Mouse (Mus musculus): ENCODE measurements around the gene Erf.
"Not testable (repeated sequence)": the region's sequence is repeated elsewhere in the genome, so short reads cannot be mapped to it uniquely, and the experiment has no call there.

Gene Erf

DNA sequence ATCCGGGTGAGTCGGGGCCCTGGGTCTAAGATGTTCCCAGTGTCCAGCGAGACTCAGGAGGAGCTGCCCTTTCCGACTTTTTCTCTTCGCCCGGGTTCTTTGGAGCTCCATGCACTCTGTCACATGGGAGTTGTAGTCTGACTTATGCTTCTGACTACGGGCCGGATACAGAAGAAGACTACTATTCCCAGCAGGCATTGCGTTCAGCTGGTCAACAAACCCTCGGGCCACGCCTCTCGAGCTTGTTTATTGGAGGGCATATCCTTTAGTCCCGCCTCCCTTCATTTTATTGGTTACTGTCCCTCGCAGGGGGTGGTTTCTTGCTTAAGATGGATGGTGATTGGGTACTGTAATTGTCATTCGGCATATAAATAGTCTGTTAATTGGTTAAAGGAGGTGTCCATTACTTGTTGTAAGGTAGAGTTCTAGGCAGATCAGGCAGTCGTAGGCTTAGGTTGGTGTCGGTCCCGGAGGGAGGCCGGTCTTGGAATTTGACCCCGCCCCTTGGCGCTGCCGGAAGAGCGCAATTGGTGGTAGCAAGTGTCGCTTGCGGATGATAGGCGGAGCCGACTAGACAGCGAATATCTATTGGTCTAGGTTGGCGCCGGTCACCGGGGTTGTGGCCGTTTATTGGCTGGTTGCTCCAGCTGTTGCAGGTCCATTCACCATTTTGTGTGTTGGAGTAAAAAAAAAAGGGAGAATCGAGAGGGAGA is 17.3 kb upstream of the Erf start:
- peak; percentile 100 for DNase-seq (ENCODE audit: low read depth, low spot score)

GRCm38 (mm10) chr7:25267301-25267750 is 16.8 kb upstream of the Erf start, which contains the start of gene Cic:
Gene Cic, plus strand, starts transcription at chr7:25267704.
- peak; percentile 98 for DNase-seq (ENCODE audit: low read depth, low spot score)

DNA sequence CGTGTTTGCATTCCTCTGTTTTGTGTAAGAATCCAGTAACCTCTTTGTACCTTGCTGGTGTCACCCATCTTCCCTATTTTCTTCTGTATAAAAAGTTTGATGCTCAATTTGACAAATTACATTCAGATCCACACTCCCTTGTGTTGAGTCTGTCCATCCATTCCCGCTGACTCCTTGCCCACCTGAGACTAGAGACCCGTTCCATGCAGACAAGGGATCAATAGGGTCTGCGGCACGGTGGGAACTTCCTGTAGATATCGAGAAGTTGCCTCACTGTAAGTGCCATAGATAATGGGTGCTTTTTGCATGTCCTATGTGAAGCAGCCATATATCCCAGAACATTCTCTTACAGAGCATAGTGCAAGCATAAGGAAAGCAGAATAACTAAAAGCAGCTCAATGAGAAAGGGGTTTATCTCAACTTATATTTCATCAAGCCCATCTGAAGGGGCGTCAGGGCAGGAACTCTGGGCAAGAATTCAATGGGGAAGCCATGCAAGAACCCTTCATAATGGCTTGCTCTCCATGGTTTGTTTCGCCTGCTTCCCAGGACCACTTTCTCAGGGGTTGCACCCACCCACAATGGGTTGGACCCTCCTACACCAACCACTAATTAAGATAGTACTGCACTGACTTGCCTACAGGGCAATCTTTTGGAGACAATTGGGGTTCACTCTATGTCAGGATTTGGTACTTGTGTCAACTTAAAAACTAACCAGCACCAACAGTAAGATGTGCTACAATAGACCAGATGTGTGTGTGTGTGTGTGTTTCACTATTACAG is 15.8 kb upstream of the Erf start:
- no peak for DNase-seq (ENCODE audit: low read depth, low spot score)

DNA sequence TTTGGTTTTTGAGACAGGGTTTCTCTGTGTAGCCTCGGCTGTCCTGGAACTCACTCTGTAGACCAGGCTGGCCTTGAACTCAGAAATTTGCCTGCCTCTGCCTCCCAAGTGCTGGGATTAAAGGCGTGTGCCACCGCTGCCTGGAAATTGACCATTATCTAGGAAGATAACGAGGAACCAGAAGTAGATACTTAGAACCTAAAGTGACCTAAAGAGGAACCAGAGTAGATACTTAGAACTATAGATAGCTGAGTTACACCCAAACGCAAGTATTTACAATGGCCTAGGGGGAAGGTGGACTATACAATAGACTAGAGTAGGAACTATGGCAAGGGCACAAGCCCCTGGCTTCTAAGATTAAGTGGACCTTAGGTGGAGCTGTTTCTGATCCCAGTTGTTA is 15.2 kb upstream of the Erf start:
- not testable (repeated sequence) for DNase-seq (ENCODE audit: low read depth, low spot score)

DNA sequence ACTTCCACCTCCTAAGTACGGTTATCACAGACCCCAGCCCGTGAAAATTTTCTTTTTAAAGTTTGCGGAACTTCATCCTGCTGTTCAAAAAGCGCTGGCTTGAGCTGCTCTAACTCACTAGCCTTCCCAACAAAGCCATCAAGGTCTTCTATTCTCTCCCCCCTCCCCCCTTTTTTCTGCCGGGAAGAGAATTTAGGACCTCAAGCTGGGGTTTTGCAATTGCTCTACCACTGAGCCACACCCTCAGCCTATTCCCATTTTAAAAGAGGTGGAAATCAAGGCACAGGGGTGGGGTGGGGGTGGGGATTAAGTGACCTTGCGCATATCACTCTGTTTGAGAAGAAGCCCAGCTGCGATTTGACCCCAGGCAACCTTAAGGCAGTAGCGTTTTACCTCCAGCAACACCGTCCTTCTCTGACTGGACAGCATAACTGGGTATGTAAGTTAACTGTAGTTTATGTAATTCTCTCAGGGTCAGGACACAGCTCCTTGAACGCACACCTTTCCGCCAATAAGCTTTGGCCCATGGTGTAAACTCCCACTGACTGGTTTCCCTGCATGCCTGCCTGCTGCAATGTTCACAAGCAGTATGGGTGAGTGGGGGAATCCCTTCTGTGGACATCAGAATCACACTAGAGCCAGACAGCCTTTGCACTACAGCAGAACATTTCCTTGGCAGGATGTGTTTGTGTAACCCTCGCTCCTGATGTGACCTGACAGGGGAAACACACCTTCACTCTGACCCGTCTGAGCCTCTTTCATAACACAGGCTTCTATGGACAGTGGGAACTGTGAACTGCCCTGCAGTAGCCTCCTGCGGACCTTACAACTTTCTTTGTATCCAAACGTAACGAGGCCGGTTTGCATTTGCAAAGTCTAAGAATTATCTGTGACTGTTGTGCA is 13.7 kb upstream of the Erf start:
- DNase-seq (ENCODE audit: low read depth, low spot score): no peak

DNA sequence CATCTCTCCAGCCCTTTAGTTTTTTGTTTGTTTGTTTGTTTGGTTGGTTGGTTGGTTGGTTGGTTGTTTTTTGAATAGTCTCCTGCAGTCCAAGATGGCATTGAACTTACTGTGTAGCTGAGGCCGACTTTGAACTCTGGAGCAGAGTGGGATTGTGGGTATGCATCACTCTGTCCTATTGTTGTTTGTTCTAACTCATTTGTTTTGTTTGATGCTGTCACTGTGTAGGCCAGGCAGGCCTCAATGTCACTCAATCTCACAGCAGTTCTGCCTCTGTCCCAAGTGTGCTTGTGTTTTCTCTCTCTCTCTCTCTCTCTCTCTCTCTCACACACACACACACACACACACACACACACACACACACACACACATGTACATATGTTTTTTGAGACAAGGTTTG is 11.3 kb upstream of the Erf start:
- no peak for DNase-seq (ENCODE audit: low read depth, low spot score)

DNA sequence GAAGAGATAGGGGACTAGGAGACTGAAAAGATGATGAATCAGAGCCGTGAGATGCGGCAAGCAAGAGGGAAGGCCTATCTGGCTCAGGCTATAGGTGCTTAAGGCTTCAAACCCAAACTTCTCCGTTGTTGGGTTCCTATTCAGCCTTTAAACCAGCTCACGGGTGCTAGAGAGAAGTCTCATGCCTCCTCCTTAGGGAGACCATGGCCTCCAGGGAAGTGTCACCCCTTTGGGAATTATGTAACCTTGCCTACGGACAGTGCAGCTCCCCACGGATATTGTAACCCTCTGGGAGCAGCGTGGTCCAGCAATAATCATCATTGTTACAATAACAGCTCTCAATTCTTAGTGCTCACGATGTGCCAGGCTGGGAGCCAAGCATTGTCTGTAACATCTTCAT is 1.3 kb upstream of the Erf start:
- no peak for DNase-seq (ENCODE audit: low read depth, low spot score)

DNA sequence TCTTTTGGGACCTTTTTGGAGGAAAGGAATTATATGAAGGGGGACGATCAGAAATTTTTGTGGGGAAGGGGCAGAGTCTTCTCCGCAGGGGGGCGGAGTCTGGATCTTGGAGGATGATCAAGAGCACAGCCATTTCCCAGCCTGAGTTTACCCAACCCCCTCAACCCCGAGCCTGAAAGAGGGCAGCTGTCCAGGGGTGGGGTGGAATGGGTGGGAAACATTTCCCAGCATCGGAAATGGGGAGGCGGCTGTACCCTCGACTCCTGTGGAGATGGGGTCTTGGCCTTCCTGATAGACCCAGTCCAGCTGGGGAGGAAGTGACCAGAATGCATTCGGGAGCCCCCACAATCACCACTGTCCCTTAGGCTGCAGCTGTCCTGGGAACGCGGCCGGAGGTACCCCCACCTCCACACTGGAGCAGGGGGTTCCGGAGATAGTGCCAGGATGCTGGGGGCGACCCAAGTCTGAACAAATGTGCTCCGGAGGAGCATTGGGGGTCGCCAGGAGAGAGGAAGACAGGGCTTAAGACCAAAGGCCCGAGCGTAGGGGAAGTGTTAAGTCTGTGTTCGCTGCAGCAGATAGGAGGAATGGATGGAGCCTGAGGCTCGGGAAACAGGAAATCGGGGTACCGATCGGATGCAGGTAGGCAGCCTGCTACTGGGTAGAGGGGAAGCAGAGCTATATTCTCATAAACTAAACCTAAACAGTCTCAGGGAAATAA is 670 bp upstream of the Erf start:
- peak; percentile 57 for DNase-seq (ENCODE audit: low read depth, low spot score)

DNA sequence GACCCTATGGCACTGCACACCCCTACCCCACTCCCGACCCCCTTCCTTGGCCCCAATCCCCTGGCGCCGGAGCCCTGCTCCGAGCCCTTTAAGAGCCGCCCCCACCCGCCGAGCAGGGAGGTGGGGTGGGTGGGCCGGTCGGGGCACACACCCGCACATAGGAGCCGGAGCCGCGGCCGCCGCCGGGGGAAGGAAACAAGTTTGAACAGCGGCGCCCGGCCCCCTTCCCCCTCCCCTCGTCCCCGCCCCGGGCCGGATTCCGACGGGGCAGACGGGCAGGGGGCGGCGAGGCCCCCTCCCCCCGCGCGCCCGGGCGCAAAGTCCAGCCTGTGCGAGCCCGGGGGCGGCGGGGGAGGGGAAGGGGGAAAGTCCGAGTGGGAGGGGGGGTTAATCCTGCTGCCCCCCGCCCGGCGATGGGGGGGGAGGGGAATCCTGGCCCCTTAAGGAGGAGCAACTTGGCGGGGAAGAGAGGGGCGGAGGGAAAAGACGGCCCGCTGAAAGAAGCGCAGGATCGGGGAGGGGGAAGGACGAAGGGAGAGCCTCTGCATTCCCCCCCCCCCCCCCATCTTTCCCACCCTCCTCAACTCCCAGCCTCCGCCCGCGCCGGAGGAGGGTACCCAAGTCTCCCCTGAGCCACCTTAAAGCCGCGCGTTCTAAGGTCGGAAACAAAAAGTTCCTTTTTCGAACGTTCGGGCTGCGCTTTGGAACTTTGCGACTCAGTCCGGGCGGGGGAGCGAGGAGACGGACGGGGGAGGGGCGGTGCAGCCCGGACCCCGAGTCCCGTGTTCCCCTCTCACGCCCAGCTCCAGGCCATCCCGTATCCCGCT is 1.0 kb downstream of the Erf start:
- DNase-seq (ENCODE audit: low read depth, low spot score): peak; percentile 56

- DNase-seq (ENCODE audit: low read depth, low spot score): no peak
Measured at GRCm38 (mm10) chr7:25248846-25249313, 1.7 kb downstream of the Erf start.

DNA sequence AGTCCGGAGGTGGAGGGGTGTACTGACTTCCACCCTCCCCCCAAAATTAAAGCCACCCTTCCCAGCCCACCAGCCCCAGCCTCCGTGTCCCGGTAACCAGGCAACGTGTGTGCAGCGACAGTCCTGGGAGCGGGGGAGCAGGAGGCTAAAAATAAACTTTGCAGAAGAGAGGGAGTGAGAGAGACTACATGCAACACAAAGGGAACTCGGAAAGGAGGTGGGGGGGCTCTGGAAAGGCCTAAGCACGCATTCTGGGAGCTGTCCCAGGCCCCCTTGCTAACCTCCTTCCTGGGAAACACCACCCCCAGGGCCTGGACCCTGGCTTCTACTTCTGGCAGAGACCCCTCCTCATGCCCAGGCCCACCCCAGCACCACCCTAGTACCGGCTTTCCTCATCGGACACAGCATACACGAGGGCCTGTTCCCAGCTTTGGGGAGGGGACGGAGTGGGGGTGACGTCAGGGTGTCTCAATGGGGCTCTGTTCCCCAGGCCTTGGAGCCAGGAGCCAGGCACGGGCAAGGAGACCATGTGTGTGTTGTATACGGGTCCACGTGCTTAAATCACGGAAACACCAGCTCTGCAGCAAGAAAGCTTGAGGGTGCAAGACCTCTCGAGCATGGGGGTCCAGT is 2.4 kb downstream of the Erf start:
- DNase-seq (ENCODE audit: low read depth, low spot score): no peak

- no peak for DNase-seq (ENCODE audit: low read depth, low spot score)
Measured at GRCm38 (mm10) chr7:25247498-25247897, 3.1 kb downstream of the Erf start.

- no peak for DNase-seq (ENCODE audit: low read depth, low spot score)
Measured at GRCm38 (mm10) chr7:25246759-25247137, 3.8 kb downstream of the Erf start.

GRCm38 (mm10) chr7:25246079-25246758 is 4.3 kb downstream of the Erf start:
- DNase-seq (ENCODE audit: low read depth, low spot score): no peak

DNA sequence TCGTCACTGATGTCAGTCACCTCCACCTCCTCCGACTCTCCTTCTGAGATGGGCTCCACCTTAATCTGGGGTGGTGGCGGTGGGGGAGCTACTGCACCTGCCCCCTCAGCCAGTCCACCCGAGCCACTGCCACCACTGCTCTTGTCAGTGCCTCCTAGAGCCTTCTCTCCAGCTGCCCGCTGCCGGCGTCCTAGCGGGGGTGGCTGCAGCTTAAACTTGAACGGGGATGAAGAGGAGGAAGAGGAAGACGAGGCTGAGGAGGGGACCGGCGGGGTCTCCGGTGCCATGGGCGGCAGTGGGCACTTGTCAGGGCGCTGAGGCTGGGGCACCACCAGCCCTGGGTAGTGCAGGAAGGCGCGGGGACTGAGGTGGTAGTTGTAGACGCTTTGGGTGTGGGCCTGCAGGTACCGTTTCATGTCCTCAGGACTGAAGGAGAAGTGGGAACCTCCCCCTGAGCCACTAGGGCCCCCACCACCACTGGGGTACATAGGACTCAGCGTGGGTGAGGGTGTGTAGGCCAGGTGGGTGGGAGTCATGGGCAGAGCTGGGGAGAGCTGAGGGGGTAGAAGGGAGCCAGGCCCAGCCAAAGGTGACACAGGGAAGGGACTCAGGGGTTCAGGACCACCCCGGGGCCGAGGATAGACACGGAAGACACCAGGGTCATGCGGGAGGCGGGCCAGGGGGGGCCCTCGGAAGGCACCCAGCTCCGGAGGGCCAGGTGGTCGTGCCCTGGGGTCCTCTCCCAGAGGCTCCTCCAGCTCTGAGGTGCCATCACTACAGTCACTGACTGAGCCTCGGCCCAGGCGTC is 5.8 kb downstream of the Erf start:
- no peak for DNase-seq (ENCODE audit: low read depth, low spot score)

DNA sequence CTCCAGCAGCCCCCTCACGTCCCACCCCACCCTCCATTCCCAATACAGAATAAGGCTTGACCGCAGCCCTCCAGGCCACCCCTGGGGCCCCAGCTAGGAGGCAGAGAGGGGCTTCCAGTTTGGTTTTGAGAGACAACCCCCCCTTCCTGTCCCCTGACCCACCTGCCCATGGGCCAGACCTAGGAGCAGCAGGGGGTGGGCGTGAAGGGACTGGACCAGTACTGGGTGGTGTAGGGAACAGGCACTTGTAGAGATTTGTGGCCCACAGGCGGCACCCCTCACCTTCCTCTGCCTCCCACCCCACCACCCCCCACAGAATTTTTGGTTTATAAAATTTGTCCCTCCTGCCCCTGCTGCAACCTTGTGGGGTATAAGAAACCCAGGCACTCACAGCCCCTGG is 7.2 kb downstream of the Erf start:
- no peak for DNase-seq (ENCODE audit: low read depth, low spot score)

- peak; percentile 56 for DNase-seq (ENCODE audit: low read depth, low spot score)
Measured at GRCm38 (mm10) chr7:25241062-25241461, 9.5 kb downstream of the Erf start.

GRCm38 (mm10) chr7:25240631-25241030 is 9.9 kb downstream of the Erf start:
- DNase-seq (ENCODE audit: low read depth, low spot score): no peak

Measured in skeletal muscle tissue, adult 2 months (tissue).